Mouse (Mus musculus) kidney, postnatal 25 days (tissue): ENCODE measurements around the gene Neo1.
"Not testable (repeated sequence)": the region's sequence is repeated elsewhere in the genome, so short reads cannot be mapped to it uniquely, and the experiment has no call there.

Experiments
- DNase-seq, 2 experiments: peaks; one replicate each; pipeline ENCODE4 v3.0.0; 2021; ENCODE audit warnings: mixed read lengths in 2 of 2

Neo1 gene

GRCm38 (mm10) chr9:58989255-58989928 is 46.8 kb downstream of the Neo1 start:
- DNase-seq: no peak

GRCm38 (mm10) chr9:58979034-58979433 is 57.2 kb downstream of the Neo1 start:
- no peak for DNase-seq

- not testable (repeated sequence) for DNase-seq
Observed at GRCm38 (mm10) chr9:58971154-58971553, 65.1 kb downstream of the Neo1 start.

GRCm38 (mm10) chr9:58967371-58967770 is 68.9 kb downstream of the Neo1 start:
- DNase-seq: no peak

- DNase-seq: no peak
Observed at GRCm38 (mm10) chr9:58955507-58955906, 80.7 kb downstream of the Neo1 start.

- not testable (repeated sequence) for DNase-seq
Observed at GRCm38 (mm10) chr9:58945910-58946309, 90.3 kb downstream of the Neo1 start.

- no peak for DNase-seq
Observed at GRCm38 (mm10) chr9:58934776-58935175, 101.5 kb downstream of the Neo1 start.

GRCm38 (mm10) chr9:58928103-58928502 is 108.1 kb downstream of the Neo1 start:
- DNase-seq: peak in 1 of 2 experiments; percentile 66

GRCm38 (mm10) chr9:58902869-58903585 is 133.2 kb downstream of the Neo1 start:
- DNase-seq: peak in 1 of 2 experiments; percentile 59

- no peak for DNase-seq
Observed at GRCm38 (mm10) chr9:58899602-58900001, 136.6 kb downstream of the Neo1 start.

- DNase-seq: no peak
Observed at GRCm38 (mm10) chr9:58891840-58892640, 144.2 kb downstream of the Neo1 start.

- DNase-seq: no peak
Observed at GRCm38 (mm10) chr9:58890893-58891292, 145.3 kb downstream of the Neo1 start.

GRCm38 (mm10) chr9:58889782-58890448 is 146.3 kb downstream of the Neo1 start:
- DNase-seq: no peak

- peak; percentile 74 to 75 for DNase-seq
Observed at GRCm38 (mm10) chr9:58882686-58883085, 153.6 kb downstream of the Neo1 start.

GRCm38 (mm10) chr9:58879836-58880235 is 156.4 kb downstream of the Neo1 start:
- no peak for DNase-seq

- DNase-seq: no peak
Observed at GRCm38 (mm10) chr9:58876946-58877625, 159.2 kb downstream of the Neo1 start.

GRCm38 (mm10) chr9:58875439-58875838 is 160.8 kb downstream of the Neo1 start:
- no peak for DNase-seq

- DNase-seq: no peak
Observed at GRCm38 (mm10) chr9:58874354-58874753, 161.9 kb downstream of the Neo1 start.

- DNase-seq: peak in 1 of 2 experiments; percentile 75
Observed at GRCm38 (mm10) chr9:58873541-58874324, 162.5 kb downstream of the Neo1 start.

- no peak for DNase-seq
Observed at GRCm38 (mm10) chr9:58871141-58871540, 165.1 kb downstream of the Neo1 start.

GRCm38 (mm10) chr9:58863826-58864225 is 172.4 kb downstream of the Neo1 start:
- DNase-seq: no peak
